Mouse (Mus musculus): ENCODE data around the gene Stt3a.

Stt3a gene

DNA sequence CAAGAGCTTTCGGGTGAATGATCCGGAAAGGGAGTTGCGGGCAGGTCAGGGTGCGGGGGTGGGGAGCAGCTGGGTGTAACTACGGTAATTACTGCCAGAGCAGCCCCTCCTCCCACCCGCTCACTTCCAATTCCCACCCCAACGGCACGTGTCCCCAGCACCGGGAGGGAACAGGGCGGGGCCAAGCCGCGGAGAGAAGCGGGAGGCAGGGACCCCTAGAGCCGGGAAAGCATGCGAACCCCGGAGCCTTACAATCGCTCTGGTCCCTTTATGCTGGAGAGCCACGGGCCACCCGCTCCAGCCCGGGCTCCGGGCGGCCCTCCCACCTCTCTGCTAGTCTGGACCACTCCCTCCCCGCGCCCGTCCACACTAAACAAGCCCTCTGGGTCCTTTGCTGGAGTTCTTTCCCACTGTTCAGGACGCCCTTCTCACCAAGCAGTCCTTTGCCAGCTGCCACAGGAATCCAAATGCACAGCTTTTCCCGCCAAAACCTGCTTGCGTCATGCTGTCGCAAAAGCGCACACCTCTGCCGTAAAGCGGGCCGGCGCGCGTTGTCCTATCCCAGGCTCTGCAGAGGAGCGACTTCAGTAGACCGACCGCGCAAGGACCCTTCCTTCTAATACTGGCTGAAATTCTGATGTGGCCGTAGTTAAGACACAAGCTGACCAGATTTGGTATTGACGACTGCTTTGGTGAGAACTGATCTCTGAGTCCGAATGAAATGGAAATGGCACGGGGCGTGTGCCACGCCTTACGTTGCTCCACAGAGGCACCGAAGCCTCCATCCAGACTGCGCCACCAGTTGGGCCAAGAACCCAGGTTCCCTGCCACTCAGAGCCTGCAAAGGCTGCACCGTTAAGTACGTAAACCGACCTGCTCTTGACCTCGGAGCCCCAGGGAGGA, 41.1 kb downstream of the Stt3a start:
- peak; percentile 73 to 88 for DNase-seq (ENCODE audit: low read depth in 2 of 2, low spot score in 2 of 2)

DNA sequence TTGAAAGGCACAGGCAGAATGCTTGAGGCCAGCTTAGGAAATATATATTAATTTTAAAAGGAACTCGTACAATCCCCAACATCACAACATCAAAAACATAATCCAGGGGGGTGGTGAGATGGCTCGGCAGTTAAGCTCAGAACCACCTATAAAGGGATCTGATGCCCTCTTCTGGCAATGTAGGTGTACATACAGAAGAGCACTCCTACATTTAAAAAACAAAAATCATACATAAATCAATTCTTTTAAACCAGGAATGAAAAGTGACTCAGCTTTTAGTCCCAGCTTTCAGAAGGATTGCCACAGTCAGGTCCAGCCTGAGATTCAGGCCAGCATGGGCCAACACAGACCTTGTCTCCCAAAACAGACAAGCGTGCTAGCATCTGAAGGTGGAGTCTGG, 50.9 kb downstream of the Stt3a start:
- DNase-seq (ENCODE audit: low read depth in 2 of 2, low spot score in 2 of 2) = no peak

DNA sequence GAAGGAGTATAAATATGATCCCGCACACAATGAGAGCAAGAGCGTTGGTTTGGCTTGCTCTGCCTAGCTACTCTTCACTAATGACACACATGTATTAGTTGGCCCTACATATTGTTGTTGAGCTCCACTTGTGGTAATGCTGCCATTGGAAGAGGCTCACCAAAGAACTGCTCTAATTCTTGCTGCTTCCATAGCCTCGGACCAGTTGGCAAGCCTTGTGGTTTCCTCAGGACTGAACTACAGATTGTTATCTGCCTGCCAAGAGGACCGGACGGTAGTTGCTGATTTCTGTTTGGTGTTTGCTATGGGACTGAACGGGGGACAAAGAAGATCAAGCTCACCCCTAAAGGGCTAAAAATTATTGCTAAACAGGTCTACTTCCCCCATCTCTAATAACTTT, 60.2 kb downstream of the Stt3a start:
- DNase-seq (ENCODE audit: low read depth in 2 of 2, low spot score in 2 of 2) = no peak

DNA sequence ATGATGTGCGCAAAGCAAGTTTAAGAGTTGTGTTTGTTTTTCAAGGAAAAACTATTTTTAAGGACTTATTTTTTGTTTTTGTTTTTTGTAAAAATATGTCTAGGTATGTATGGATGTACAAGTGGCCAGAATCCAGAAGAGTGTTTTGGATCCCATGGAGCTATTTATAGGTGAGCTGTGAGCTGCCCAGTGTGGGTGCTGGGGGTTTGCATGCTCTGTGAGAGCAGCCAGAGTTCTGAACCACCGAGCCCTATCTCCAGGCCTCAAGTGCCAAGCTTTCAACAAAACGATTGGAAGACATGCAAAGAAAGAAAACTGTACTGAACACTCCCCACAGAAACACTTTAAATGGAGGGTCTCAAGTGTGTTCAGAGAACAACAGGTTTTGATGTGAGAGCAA, 61.6 kb downstream of the Stt3a start:
- no peak for DNase-seq (ENCODE audit: low read depth in 2 of 2, low spot score in 2 of 2)

DNA sequence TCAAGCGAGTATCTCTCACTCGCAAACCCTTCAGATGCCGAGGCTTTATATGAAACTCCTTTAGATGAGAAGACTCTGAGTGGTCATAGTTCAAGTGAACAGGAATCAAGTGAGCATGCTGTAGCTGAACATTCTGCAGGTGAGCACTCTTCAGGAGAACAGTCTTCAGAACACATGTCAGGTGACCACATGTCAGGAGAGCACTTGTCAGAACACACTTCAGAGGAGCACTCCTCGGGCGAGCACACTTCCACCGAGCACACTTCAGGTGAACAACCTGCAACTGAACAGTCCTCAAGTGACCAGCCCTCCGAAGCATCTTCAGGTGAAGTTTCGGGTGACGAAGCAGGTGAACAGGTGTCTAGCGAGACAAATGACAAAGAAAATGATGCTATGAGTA, 73.2 kb downstream of the Stt3a start:
- DNase-seq (ENCODE audit: low read depth in 2 of 2, low spot score in 2 of 2) = no peak

DNA sequence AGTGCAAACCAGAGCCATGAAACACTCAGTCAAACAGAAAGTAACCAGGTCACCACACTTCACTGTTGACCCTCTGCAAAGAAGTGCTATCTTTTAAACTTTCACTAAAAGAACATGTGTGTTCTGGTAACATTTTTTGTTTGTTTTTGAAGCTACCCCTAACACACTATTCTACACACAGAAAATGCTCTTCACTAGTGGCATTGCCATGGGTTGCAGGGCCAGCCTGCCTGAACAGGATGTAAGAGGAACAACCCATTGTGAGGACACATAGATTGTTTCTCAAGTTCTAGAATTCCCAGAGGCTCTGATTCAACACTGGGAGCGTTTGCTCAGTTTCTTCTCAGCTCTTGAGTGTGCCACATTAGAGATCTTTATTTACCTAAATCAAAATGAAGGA, 74.6 kb downstream of the Stt3a start, which contains the start of gene Acrv1:
TSS of gene Acrv1 (plus strand) at position 301 of the 400 bp plus-strand sequence.
- no peak for DNase-seq (ENCODE audit: low read depth in 2 of 2, low spot score in 2 of 2)

DNA sequence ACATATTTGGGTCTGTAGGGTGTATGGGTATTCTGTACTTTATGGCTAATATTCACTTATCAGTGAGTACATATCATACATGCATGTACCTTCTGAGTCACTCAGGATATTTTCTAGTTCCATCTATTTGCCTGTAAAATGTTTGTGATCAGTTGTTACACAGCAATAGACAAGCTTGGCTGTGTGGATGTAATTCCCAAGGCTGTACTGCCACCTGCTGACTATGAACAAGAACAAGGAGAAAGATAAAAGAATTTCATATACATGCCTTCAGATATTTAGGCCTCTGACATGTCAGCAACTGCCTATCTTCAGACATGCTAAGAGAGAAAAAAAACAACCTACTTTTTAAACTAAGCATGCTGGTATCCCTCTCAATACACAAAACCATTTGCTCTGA, 80.2 kb downstream of the Stt3a start:
- no peak for DNase-seq (ENCODE audit: low read depth in 2 of 2, low spot score in 2 of 2)

DNA sequence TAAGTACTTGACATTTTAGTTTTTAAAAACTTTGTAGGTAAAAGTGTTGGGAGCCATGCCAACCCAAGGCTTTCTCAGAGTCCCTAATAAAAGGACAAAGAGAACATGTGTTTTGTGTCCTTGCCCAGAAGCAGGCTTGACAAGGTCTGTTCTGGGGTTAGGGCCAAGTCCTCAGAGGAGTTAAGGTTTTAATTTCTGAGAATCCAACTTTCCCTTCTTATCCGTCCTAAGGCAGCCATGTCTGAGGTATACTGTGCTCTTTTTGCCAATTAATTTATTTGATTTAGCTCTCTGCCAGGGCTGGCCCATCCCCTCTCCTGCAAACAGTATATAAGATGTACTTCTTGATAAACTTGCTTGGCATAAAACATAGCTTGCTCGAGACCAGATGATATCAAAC, 86.1 kb downstream of the Stt3a start:
- DNase-seq (ENCODE audit: low read depth in 2 of 2, low spot score in 2 of 2) = no peak

Measured in CD8-positive naive resting alpha-beta T cell, adult 2 months (primary cell).